Mouse (Mus musculus) retina, adult 2 months (tissue): ENCODE data around the gene Ostc.

Experiments used
- DNase-seq: peaks from one replicate; pipeline ENCODE4 v3.0.0-alpha.2; 2012; ENCODE audit warnings: low read depth, low spot score

The Ostc gene

DNA sequence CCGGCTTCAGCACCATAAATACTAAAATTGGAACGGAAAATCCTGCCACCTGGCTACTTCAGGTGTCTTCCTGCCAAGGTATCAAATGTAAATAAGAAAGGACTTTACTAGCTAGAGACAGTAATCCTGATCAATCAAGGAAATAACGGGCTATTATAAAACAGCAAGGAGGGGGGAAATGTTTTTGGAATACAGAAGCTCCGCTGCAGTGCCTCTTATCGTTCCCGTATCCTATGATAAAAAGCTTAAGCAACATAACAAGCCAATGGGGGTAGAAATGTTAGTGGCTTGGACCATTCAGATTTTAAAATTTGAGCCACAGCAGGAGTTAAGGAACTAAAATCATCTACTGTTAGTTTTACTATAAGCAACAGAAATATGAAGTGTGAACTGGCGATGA is 859 bp upstream of the Ostc start:
- no peak for DNase-seq

DNA sequence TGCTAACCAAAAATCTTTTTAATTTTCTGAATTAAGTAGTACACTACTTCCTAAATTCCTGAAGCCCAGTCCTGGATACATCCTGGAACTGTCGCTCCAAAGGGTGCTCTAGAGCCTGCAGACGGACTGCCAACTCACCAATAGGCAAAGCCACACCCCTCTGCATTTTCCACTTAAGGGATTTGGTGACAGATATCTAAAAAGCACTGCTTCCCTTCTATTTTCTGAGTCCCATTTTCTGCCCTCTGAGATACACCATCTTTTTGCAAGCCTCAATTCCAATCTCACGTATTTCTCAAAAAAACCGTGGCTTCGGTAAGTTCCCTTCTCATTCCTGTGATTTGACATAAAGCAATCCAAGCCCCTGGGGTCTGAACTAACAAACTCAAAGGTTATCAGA is 715 bp downstream of the Ostc start:
- DNase-seq = no peak

DNA sequence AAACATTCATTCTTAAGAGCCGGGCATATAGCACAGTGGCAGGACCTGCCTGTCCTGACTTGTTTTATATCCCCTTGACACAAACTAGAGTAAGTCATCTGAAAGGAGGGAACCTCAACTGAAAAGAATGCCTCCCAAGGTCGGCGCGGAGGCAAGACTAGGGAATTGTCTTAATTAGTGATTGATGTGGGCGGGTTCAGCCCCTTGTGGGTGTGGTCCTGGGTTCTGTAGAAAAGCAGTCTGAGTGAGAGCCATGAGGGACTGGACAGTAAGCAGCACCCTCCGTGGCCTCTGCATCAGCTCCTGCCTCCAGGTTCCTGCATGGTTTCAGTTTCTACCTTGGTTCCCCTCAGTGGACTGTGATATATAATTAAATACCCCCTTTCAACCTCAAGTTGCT is 7.0 kb downstream of the Ostc start:
- DNase-seq = no peak

DNA sequence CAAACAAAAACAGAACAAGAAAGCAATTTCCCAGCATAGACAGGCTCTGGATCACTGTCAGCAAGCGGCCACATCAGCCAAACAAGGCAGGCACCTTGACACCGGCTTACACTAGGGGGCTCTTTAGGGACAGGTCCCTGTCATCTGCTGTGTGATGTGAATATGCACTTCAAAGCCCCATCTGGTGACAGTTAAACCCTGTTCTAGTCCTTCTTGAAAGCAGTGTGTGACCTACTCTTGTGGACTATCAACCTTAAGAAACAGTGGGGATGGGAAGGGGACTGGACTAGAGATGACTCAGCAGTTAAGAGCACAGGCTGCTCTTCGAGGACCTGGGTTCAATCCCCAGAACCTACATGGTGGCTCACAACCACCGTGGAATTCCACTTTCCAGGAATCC is 11.6 kb downstream of the Ostc start:
- no peak for DNase-seq

DNA sequence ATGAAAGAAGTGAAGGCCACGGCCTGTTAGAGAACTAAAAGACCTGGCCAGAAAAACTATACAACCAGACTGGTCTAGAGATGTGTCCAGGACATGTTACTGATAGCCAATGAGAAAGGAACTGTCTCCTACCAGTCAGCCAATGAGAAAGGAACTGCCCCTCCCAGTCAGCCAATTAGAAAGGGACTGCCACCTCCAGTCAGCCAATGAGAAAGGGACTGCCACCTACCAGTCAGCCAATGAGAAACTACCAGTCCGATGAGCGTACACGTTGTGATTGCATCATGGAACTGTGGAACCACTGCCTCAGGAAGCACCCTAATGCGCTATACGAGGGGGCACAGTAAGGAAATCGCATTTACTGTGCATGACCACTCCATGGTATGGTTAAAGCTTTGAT is 14.5 kb downstream of the Ostc start:
- DNase-seq = no peak

DNA sequence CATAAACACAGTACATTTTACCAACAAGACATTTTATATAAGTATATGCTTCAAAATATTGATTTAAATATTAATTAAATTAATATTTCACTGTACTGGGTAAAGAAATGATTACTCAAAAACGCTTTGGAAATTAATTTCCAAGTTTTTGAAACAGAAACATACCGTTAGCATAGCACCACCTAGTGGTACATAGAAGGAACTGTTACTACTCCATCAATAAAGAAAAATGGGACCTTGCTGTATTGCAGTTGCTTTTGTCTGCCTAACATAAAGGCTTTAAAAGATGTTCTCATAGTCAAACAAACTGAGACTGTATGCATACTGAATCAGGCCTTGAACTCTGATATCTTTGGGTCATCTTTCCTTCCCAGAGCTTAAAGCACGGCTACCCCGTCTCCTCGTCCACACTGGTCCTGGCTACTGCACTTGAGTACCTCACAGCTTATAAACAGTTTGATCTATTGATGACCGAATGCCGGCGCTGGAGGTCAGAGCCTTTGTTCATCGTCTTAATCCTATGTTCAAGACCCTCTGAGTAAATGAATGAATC is 15.1 kb downstream of the Ostc start:
- DNase-seq = no peak

DNA sequence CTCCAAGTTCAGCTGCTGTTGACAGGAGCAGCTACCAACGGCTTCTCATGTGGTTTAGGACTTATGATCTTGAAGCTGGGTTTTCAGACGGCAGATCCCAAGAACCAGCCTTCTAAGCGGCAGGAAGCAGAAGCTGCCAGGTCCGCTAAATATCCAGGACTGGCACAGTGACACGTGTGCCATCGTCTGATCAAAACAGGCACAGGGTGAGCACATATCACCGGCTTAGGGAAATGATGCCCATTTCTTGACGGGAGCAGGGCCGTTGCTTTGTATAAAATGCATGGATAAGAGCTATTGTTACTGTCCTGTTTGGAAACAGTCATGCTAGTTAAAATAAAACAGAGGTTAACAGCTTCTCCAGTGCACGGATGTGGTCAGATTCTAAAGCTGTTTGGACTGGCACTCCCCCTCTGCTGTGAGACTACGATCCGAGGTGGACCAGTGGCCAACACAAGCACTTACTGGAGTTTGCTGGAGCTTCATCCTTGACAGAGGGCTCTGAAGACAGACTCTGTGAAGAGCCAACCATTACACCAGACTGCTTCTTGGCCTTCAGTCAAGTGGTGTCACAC is 17.6 kb downstream of the Ostc start:
- no peak for DNase-seq

DNA sequence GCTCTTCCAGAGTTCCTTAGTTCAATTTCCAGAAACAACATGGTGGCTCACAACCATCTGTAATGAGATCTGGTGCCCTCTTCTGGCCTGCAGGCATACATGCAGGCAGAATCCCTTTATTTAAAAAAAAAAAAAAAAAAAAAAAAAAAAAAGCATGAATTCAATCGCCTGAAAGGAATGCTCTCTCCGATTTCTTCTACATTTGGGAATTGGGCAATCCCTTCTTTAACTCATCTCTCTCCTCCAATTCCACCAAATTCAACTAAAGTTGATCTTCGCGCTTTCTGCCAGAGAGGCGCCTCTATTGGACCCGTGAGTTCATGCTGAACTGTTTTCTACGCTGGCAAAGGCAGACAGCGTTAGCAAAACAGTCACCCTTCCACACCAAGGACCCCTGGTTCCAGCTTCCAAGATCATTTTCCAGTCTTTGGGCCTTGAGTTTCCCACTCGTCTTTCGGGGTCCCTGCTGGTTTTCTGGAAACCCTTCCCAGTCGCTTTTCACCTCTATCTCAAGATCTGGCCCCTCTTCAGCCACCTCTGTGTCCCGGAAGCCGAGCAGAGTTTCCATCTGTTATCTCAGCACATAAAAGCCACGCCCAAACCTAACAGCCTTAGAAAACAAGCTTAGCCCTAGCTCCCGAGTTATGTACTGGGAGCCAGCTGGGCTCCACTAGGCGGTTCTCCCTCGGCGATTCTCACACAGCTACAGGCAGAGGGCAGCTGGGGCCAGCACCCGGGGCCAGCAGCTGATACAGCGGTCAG is 18.2 kb downstream of the Ostc start:
- no peak for DNase-seq

DNA sequence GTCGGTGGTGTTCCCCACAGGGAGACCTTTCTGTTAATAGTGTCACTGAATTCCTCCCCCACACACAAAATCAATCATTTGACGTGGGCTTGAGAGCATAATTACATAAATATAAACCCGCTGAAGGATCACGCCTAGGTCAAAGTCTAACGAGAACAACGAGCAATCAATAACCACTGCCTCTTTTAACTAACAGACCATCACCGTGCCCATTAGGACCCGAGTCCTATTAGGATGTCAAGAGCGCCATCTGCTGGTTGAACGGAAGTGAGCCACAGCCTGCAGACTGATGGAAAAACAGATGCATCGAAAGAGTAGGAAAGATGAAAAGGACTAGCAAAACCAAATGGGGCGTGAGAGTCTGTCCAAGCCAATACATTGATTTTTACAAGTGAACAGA is 19.6 kb downstream of the Ostc start:
- peak; percentile 51 for DNase-seq

DNA sequence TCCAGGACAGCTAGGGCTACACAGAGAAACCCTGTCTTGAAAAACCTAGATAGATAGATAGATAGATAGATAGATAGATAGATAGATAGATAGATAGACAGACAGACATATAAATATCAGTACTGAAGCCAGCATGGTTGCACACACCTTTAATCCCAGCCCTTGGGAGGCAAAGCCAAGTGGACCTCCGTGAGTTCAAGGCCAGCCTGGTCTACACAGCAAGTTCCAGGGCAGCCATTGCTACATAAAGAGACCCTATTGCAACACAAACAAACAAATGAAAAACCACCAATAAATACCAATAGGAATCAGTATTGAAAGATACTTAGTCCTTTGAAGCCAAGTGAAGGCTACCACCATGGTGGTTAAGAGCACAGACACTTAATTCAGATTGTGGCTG is 22.2 kb downstream of the Ostc start:
- DNase-seq = no peak

DNA sequence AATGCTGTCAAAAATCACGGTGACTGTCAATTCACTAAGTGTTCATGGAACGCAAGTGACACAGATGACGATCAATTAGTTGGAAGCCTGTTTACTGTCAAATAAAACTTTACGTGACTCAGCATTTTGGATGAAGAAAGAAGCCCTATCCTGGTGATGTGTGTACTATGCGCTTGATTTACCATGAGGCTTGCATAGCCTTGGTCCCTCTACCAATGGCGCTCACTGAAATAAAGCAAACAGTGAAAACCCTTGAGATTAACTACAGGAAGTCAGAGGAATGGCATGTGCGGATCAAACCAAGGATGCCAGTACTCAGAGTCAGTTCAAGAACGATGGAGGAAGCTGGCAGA is 24.3 kb downstream of the Ostc start:
- DNase-seq = no peak

DNA sequence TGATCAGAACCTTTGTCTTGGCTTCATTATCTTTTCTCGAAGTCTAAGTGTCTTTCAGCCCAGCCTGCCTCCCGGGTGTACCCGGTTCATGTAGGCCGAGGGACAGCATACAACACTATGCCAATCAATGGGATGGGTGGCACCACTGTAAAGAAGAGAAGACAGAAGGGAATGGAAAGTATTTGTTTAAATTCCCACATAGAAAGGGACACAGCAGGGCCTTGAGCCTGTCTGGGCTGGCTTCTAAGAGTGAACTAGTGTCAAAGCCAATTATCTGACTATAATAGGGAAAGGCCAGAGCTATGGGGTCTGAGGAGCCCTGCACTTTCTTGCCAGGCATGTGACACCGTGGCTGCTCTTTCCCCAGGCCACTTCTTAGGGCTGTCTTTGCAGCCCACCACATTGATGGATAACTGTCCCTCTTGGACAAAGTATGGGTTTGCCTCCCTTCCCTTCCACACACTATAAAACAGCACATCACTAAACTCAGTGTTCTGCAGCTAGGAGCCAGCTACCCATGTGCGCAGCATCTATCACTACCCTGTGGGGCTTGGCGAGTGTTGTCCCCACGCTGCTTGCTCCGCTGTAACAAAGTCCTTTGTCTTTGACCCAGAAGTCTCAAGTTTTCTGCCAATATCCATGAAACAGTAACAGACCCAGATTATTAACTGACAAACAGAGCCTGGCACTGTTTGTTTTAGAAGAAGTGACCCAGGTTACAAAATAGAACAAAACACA is 24.8 kb downstream of the Ostc start:
- no peak for DNase-seq

DNA sequence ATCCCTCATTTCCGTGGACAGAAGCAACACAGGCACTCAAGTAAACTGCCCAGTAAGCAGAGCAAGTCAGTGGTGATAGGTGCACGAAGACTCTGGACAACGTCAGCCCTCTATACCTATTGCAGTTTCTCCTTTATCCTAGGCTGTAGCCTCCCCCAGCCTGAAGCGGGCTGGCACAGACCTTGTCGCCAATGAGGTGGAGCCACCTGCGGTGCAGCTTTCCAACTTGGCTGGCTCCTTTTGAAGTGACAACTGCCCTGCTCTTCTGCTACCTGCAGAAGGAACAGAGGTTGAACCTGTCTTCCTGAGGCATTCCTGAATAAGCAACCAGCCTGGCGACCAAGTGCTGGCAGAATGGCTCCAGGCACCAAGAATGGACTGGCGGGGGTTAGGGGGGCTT is 25.4 kb downstream of the Ostc start:
- no peak for DNase-seq

DNA sequence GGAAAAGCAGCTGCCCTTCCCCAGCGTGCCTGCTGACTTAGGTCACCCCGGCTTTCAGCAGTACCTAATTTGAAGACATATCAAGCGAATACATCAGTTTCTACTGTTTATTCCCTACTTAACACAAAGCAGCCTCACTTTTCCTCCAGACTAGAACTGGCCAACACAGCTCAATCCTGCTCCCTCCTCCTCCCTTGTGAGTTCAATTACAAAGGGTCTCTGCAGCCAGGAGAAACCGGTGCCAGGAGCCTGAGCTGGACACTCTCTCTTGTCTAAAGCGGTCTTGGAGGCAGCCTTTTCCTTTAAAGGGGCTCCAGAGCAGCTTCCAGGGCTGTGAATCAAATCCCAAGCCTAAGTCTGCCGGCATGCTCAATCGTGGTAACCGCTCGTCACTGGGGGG is 27.1 kb downstream of the Ostc start:
- DNase-seq = no peak

DNA sequence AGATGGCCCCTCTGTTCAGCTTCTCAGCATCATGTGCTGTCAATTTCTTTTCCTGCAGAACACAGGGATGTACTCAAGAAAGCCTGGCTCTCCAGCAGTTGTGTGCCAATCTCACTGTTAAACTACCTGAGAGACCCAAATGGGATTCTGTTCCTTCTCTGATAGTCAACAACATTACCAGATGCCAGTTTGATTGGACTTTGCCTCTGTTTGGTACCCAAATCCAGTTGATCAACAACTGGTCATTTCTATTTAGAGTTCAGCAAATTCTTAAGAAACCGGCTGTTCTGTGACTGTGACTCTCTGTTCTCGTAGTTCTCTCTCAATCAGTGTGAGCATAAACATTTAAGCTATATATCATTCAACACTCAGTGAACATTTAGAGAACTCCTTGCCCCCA is 28.0 kb downstream of the Ostc start:
- no peak for DNase-seq

DNA sequence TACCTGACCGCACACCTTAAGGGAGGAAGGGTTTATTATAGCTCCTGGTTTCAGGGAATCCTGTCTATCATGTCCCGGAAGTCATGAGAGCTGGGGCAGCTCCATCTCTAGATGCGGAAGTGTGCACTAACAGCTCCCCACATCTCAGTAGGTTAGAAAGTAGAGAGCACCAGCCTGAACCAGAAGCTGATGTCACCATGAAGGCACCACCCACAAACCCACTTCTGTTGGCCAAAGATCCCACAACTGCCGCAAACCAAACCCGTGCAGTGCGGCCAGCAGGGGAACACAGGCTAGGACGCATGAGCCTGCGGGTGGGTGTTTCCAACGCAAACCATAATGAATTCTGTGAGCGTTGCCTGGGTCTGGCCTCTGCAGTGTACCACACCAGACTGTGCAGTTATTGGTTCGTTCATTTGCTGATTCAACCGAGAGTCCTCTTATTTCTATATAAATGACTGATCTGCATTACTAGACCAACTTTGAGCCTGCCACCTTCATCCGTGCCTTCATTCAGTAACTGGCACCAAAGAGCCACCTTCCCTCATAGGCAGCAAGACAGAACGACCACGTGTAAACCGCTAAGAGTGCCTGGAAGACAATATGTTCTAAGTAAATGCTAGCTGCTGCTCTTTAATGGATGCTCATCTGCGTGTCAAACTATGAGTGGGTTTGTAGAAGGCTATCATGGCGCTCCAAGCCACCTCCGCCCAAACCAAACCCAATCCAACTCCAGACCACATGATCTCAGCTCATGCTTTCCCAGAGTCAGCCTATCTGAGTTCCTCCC is 31.4 kb downstream of the Ostc start:
- DNase-seq = no peak

DNA sequence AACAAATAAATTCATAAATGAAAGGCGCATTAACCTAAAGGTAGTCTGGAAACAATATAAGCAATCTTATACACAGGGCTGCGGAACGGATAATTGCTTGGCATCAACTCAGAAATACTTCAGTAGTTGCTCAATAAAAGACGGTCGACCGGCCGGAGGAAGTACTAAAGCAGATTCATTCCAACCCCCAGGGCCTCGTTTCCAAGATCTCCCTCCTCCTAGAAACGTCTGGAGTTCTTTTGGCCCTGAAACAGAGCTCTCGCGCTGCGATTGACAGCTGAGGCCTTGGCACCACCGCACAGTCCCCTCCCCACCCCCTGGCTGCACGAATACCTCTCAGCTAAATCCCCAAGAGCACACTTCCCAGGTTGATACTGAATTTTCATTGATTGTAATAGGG is 38.0 kb downstream of the Ostc start:
- no peak for DNase-seq

DNA sequence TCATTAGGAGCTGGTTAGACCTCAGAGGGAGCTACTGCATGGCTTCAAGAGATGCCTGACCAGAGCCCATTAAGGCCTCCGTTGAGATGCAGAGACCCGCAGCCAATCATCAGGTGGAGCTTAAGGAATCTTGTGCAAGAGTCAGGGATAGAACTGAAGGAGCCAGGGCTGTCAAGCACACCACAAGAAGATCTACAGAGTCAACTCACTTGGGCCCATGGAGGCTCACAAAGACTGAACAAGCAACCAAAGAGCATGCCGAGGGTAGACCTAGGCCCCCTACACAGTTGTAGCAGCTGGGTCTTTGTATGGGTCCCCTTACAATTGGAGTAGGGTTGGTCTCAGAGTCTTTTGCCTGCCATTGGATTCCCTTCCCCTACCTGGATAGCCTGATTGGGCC is 46.7 kb downstream of the Ostc start:
- no peak for DNase-seq

DNA sequence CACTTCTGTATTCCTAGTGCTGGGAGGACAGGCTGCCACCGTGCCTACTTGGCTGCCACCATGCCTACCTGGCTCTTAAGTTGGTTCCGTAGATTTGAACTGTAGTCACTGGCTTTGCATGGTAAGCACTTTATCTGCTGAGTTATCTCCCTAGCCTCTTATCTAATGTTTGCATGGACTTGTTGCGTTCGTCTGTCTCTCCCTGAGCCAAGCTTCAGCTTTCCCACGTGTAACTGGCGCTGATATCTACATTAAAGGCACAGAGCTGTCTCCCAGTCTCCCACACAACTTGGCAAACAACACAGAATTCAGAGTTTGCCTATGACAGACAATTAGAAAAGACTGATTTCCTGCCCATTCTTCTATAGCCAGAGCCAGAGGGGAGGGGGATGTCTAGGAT is 48.6 kb downstream of the Ostc start:
- DNase-seq = no peak

DNA sequence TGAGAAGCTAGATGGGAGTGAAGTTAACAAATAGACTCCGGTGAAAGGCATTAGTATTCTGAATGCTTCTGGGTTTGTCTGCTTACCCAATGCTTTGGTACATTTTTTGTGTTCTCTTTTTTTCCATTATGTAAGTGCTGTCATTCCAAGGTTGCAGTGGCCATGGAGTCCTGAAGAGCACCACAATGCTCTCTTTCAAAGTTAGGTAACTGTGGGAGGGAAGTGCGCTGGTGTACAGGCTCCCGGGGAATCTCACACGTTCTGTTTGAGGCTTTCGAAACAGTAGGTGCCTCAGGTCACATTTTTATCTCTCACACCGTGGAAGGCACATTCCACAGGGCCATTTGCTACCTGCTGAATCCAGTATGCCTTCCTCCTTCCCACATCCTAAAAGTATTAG is 59.7 kb downstream of the Ostc start:
- DNase-seq = no peak

DNA sequence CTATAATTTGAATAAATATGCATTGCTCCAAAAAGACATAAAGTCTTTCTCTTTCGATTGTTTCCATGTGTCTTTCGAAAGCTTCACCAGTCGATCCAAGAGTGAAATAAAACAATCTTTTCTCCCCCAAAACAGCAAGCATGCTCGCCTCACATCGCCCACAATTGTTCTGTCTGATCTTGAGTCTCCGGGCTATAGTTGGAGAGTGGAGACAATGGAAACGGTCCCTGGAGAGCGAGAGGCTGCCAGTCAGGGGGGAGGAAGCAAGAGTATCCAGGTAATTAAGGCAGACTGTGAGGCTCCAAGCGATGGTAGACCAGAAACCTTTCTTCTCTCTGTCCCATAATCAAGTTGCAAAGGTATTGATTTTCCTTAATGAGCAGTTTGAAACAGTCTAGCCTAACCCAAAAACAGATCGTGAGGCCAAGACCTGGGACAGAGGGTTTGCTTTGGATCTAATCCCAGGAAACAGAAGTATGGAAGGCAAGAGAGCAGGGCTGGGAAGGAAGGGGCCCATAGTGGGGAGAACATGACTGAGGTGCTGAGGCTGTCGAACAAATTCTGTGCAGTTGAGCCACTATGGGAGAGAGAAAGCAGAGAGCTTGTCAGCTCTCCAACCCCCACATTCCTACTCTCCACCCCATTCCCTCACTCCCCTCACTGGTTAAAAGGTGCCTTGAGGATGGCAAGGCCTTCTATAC is 63.0 kb downstream of the Ostc start:
- no peak for DNase-seq
